Mouse (Mus musculus): ENCODE data around the gene Cox17. TPM values are rescaled to one million over a fixed set of nuclear protein-coding genes. Genes with fewer than 3 reads are reported as not detected.

Gene Cox17
- 126 and 170 TPM in 2 replicates for polyA plus RNA-seq (2012; rRNA removed)

DNA sequence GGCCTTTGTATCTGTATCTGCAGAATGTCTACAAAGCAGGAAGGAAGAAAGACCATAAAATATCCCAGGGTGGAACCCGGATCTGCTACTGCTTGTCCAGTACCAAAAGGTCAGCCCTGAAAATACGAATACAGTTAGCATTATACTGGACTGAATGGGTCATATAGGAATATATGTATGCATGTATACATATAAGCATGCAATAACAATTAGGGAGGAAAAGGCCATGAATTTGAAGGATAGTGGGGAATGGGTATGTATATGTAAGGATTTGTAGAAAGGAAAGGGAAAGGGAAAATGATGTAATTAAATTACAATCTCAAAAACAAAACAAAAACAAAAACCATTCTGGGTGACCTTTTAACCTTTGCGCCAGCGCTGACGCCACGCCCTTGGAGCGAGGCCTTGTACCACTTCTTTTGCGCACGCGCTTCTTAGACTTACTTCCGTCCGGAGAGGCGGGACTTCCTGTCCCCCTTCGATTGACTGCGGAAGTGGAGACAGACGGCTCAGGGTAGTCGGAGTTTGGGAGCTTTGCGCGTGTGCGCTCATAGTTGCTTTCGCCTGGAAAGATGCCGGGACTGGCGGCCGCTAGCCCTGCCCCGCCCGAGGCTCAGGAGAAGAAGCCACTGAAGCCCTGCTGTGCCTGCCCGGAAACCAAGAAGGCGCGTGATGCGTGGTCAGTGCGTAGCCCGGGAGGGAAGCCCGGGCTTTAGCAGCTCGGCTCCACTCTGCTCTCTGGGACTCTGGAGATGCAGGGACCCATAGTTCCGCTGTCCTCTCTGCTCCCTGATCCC is at the start of gene Cox17, which contains the start of gene Gm21987:
Cox17 (plus strand) TSS at position 463 of the 797 bp plus-strand sequence.
Gm21987 (plus strand) TSS at position 512 of the 797 bp plus-strand sequence.
- peaks cover 4% of the 10 kb centered on the region; the same call in 1 of the 2 replicates for H3K4me1 ChIP-seq (ENCODE audit: control insufficient read depth, insufficient read depth, low read length)
- peak; percentile 73 for TF ChIP-seq POLR2A (IDR thresholded peaks at IDR 0.05; ENCODE audit: low read depth, low read length)
- no peak for TF ChIP-seq CTCF (conservative IDR thresholded peaks at IDR 0.05; ENCODE audit: insufficient read depth, insufficient read length, low read depth, low read length)
- DNase-seq = peak; percentile 98
- H3K36me3 ChIP-seq (ENCODE audit: control insufficient read depth, insufficient read depth, low read length) = no peaks in the 10 kb centered on the region
- peak within 1 kb of the TSS; percentile 99 for H3K4me3 ChIP-seq (ENCODE audit: insufficient read depth, low read depth, low read length)
- H3K27ac ChIP-seq (ENCODE audit: insufficient read depth, low read depth, low read length) = peak within 1 kb of the TSS; percentile 83
- no peaks in the 10 kb centered on the region for H3K27me3 ChIP-seq (replicated peaks; ENCODE audit: control insufficient read depth, insufficient read depth, low read length)
- 2% methylated on average over 35 of the region's 35 CpGs for WGBS

DNA sequence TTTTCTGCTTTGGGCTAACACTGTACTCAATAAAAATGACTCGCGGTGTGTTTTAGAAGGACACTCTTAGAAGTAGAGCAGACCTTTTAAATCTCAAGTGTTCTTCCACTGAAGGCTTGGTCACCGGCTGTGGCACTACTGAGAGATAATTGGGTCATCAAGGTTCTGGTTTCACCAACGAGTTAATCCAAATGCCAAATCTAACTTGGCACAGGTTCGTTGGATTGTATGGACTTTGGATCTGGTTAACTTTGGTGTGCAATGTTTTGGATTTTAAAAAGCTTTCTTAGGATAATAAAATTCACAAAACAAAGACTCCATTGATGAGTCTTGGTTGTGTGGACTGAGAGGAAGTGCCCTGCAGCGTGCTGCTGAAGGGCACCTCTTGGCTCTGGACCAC is 48.4 kb upstream of the Cox17 start:
- H3K4me1 ChIP-seq (ENCODE audit: control insufficient read depth, insufficient read depth, low read length) = peaks cover 8% of the 10 kb centered on the region; the same call in 1 of the 2 replicates
- no peak for TF ChIP-seq CTCF (conservative IDR thresholded peaks at IDR 0.05; ENCODE audit: insufficient read depth, insufficient read length, low read depth, low read length)
- TF ChIP-seq POLR2A (IDR thresholded peaks at IDR 0.05; ENCODE audit: low read depth, low read length) = no peak
- no peaks in the 10 kb centered on the region for H3K27me3 ChIP-seq (replicated peaks; ENCODE audit: control insufficient read depth, insufficient read depth, low read length)
- peak; percentile 51 for DNase-seq
- no peak overlapping the region for H3K4me3 ChIP-seq (ENCODE audit: insufficient read depth, low read depth, low read length)
- WGBS = 72% methylated on average over 6 of the region's 6 CpGs
- H3K36me3 ChIP-seq (ENCODE audit: control insufficient read depth, insufficient read depth, low read length) = no peaks in the 10 kb centered on the region
- H3K27ac ChIP-seq (ENCODE audit: insufficient read depth, low read depth, low read length) = no peak overlapping the region

DNA sequence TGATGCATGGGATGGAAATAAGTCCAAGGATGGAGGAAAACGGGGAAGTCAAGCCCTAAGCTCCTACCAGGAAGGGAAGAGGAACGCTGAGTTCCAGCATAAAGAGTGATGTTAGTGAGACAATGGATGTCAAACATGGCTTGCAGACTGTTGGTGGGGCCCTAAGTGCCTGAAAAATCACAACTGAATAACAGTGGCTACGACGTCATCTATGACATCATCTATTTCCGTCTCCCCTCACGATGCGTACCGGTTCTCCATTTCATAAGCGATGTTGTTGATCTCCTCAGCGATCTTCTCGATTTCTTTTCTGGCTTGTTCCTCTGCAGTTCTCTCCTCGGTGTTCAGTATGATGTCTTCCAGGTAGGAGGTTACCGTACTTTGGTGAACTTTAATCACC is 44.4 kb upstream of the Cox17 start:
- no peak overlapping the region for H3K27ac ChIP-seq (ENCODE audit: insufficient read depth, low read depth, low read length)
- WGBS = 89% methylated on average over 13 of the region's 13 CpGs
- TF ChIP-seq CTCF (conservative IDR thresholded peaks at IDR 0.05; ENCODE audit: insufficient read depth, insufficient read length, low read depth, low read length) = no peak
- TF ChIP-seq POLR2A (IDR thresholded peaks at IDR 0.05; ENCODE audit: low read depth, low read length) = no peak
- no peaks in the 10 kb centered on the region for H3K27me3 ChIP-seq (replicated peaks; ENCODE audit: control insufficient read depth, insufficient read depth, low read length)
- no peaks in the 10 kb centered on the region for H3K36me3 ChIP-seq (ENCODE audit: control insufficient read depth, insufficient read depth, low read length)
- no peak overlapping the region for H3K4me3 ChIP-seq (ENCODE audit: insufficient read depth, low read depth, low read length)
- no peak for DNase-seq
- H3K4me1 ChIP-seq (ENCODE audit: control insufficient read depth, insufficient read depth, low read length) = no peaks in the 10 kb centered on the region

- 30% methylated on average over 17 of the region's 17 CpGs for WGBS
- no peaks in the 10 kb centered on the region for H3K4me1 ChIP-seq (ENCODE audit: control insufficient read depth, insufficient read depth, low read length)
- DNase-seq = peak; percentile 86
- no peaks in the 10 kb centered on the region for H3K36me3 ChIP-seq (ENCODE audit: control insufficient read depth, insufficient read depth, low read length)
- no peak overlapping the region for H3K27ac ChIP-seq (ENCODE audit: insufficient read depth, low read depth, low read length)
- H3K4me3 ChIP-seq (ENCODE audit: insufficient read depth, low read depth, low read length) = no peak overlapping the region
- H3K27me3 ChIP-seq (replicated peaks; ENCODE audit: control insufficient read depth, insufficient read depth, low read length) = no peaks in the 10 kb centered on the region
- no peak for TF ChIP-seq POLR2A (IDR thresholded peaks at IDR 0.05; ENCODE audit: low read depth, low read length)
- 0 out of 2 replicates have a peak, but pooled peaks have one; percentile 15 for TF ChIP-seq CTCF (conservative IDR thresholded peaks at IDR 0.05; ENCODE audit: insufficient read depth, insufficient read length, low read depth, low read length)
Observed at GRCm38 (mm10) chr16:38304460-38305194, 42.2 kb upstream of the Cox17 start.

- no peaks in the 10 kb centered on the region for H3K27me3 ChIP-seq (replicated peaks; ENCODE audit: control insufficient read depth, insufficient read depth, low read length)
- H3K36me3 ChIP-seq (ENCODE audit: control insufficient read depth, insufficient read depth, low read length) = no peaks in the 10 kb centered on the region
- DNase-seq = peak; percentile 27
- no peak for TF ChIP-seq POLR2A (IDR thresholded peaks at IDR 0.05; ENCODE audit: low read depth, low read length)
- TF ChIP-seq CTCF (conservative IDR thresholded peaks at IDR 0.05; ENCODE audit: insufficient read depth, insufficient read length, low read depth, low read length) = peak; percentile 53
- no peak overlapping the region for H3K4me3 ChIP-seq (ENCODE audit: insufficient read depth, low read depth, low read length)
- no peak overlapping the region for H3K27ac ChIP-seq (ENCODE audit: insufficient read depth, low read depth, low read length)
- 58% methylated on average over 18 of the region's 18 CpGs for WGBS
- H3K4me1 ChIP-seq (ENCODE audit: control insufficient read depth, insufficient read depth, low read length) = no peaks in the 10 kb centered on the region
Observed at GRCm38 (mm10) chr16:38306571-38307220, 40.1 kb upstream of the Cox17 start.

DNA sequence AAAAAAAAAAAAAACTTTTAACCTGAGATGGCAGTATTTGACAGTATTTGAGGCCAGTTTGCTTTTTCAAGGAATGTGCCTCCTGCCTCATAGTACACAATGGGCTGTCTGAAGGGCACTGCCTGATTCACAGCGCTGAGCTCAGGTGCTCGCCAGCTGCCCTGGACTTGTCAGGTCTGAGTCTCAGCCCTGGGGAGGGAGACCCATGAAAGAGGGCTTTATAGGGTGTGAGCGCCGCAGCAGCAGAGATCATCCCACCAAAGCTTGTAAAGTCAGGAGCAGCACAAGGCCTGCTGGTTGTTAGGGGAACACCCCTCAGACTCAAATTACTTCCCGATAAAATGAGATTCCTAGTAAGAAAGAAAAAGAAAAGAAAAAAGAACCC is 39.6 kb upstream of the Cox17 start:
- H3K36me3 ChIP-seq (ENCODE audit: control insufficient read depth, insufficient read depth, low read length) = no peaks in the 10 kb centered on the region
- no peaks in the 10 kb centered on the region for H3K27me3 ChIP-seq (replicated peaks; ENCODE audit: control insufficient read depth, insufficient read depth, low read length)
- H3K27ac ChIP-seq (ENCODE audit: insufficient read depth, low read depth, low read length) = no peak overlapping the region
- DNase-seq = no peak
- H3K4me1 ChIP-seq (ENCODE audit: control insufficient read depth, insufficient read depth, low read length) = no peaks in the 10 kb centered on the region
- WGBS = 54% methylated on average over 5 of the region's 5 CpGs
- H3K4me3 ChIP-seq (ENCODE audit: insufficient read depth, low read depth, low read length) = no peak overlapping the region
- TF ChIP-seq CTCF (conservative IDR thresholded peaks at IDR 0.05; ENCODE audit: insufficient read depth, insufficient read length, low read depth, low read length) (no peak), POLR2A (IDR thresholded peaks at IDR 0.05; ENCODE audit: low read depth, low read length) (no peak)

Measured in kidney, adult 2 months (tissue).